Mouse (Mus musculus): Measurements from ENCODE around the gene Grifin. TPM values are rescaled to one million over a fixed set of nuclear protein-coding genes. Genes with fewer than 3 reads are reported as not detected.
A peak's percentile ranks its signal among the peaks of the same experiment; 100 is the strongest.

The Grifin gene
- polyA plus RNA-seq (2012; rRNA removed): not detected in 2 replicates

GRCm38 (mm10) chr5:140564896-140565295 lies at the start of gene Grifin:
TSS of gene Grifin (minus strand) at chr5:140565071.
- WGBS: 92% methylated on average over 4 of the region's 4 CpGs
- TF ChIP-seq POLR2A (IDR thresholded peaks at IDR 0.05; ENCODE audit: borderline replicate concordance, extremely low read depth, low read depth, low read length): no peak
- TF ChIP-seq CTCF (IDR thresholded peaks at IDR 0.05; ENCODE audit: insufficient read depth, low read length): no peak
- no peak within 1 kb of the TSS for H3K4me3 ChIP-seq (replicated peaks; ENCODE audit: extremely low read depth, low read depth, low read length)
- H3K4me1 ChIP-seq (ENCODE audit: control insufficient read depth, insufficient read depth, low read length): peaks cover 7% of the 10 kb centered on the region; the same call in 1 of the 2 replicates
- no peak for DNase-seq

GRCm38 (mm10) chr5:140614141-140614540 lies 49.3 kb upstream of the Grifin start:
- no peak overlapping the region for H3K4me3 ChIP-seq (replicated peaks; ENCODE audit: extremely low read depth, low read depth, low read length)

GRCm38 (mm10) chr5:140612191-140612590 lies 47.3 kb upstream of the Grifin start:
- 67% methylated on average over 18 of the region's 18 CpGs for WGBS
- no peak for DNase-seq
- TF ChIP-seq CTCF (IDR thresholded peaks at IDR 0.05; ENCODE audit: insufficient read depth, low read length) (no peak), POLR2A (IDR thresholded peaks at IDR 0.05; ENCODE audit: borderline replicate concordance, extremely low read depth, low read depth, low read length) (no peak)
- Histone ChIP-seq H3K4me1 (ENCODE audit: control insufficient read depth, insufficient read depth, low read length) (peaks cover 9% of the 10 kb centered on the region), H3K4me3 (replicated peaks; ENCODE audit: extremely low read depth, low read depth, low read length) (no peak overlapping the region)

More at GRCm38 (mm10) chr5:140614141-140614540, 49.3 kb upstream of the Grifin start:
- peaks cover 11% of the 10 kb centered on the region for H3K4me1 ChIP-seq (ENCODE audit: control insufficient read depth, insufficient read depth, low read length)
- DNase-seq: no peak
- TF ChIP-seq POLR2A (IDR thresholded peaks at IDR 0.05; ENCODE audit: borderline replicate concordance, extremely low read depth, low read depth, low read length) (no peak), CTCF (IDR thresholded peaks at IDR 0.05; ENCODE audit: insufficient read depth, low read length) (no peak)
- WGBS: 94% methylated on average over 10 of the region's 10 CpGs

GRCm38 (mm10) chr5:140611611-140612185 lies 46.8 kb upstream of the Grifin start:
- DNase-seq: no peak
- WGBS: 27% methylated on average over 15 of the region's 15 CpGs
- H3K4me1 ChIP-seq (ENCODE audit: control insufficient read depth, insufficient read depth, low read length): peaks cover 10% of the 10 kb centered on the region
- no peak for TF ChIP-seq POLR2A (IDR thresholded peaks at IDR 0.05; ENCODE audit: borderline replicate concordance, extremely low read depth, low read depth, low read length)
- no peak for TF ChIP-seq CTCF (IDR thresholded peaks at IDR 0.05; ENCODE audit: insufficient read depth, low read length)
- H3K4me3 ChIP-seq (replicated peaks; ENCODE audit: extremely low read depth, low read depth, low read length): peak overlapping the region; percentile 12

GRCm38 (mm10) chr5:140611021-140611583 lies 46.2 kb upstream of the Grifin start:
- TF ChIP-seq CTCF (IDR thresholded peaks at IDR 0.05; ENCODE audit: insufficient read depth, low read length) (no peak), POLR2A (IDR thresholded peaks at IDR 0.05; ENCODE audit: borderline replicate concordance, extremely low read depth, low read depth, low read length) (peak; percentile 21; the same call in 1 of the 2 replicates)
- peaks cover 14% of the 10 kb centered on the region for H3K4me1 ChIP-seq (ENCODE audit: control insufficient read depth, insufficient read depth, low read length)
- peak overlapping the region; percentile 61 for H3K4me3 ChIP-seq (replicated peaks; ENCODE audit: extremely low read depth, low read depth, low read length)
- 5% methylated on average over 21 of the region's 21 CpGs for WGBS
- peak; percentile 79 for DNase-seq

- Histone ChIP-seq H3K4me3 (replicated peaks; ENCODE audit: extremely low read depth, low read depth, low read length) (peak overlapping the region; percentile 66), H3K4me1 (ENCODE audit: control insufficient read depth, insufficient read depth, low read length) (peaks cover 14% of the 10 kb centered on the region)
- 2% methylated on average over 30 of the region's 30 CpGs for WGBS
- TF ChIP-seq POLR2A (IDR thresholded peaks at IDR 0.05; ENCODE audit: borderline replicate concordance, extremely low read depth, low read depth, low read length) (peak; percentile 63; the same call in 1 of the 2 replicates), CTCF (IDR thresholded peaks at IDR 0.05; ENCODE audit: insufficient read depth, low read length) (no peak)
- peak; percentile 67 for DNase-seq
These were observed 45.6 kb upstream of the Grifin start for GRCm38 (mm10) chr5:140610273-140611011.

GRCm38 (mm10) chr5:140609511-140610272 lies 44.8 kb upstream of the Grifin start:
- H3K4me3 ChIP-seq (replicated peaks; ENCODE audit: extremely low read depth, low read depth, low read length): peak overlapping the region; percentile 93
- 18% methylated on average over 13 of the region's 13 CpGs for WGBS
- peaks cover 14% of the 10 kb centered on the region for H3K4me1 ChIP-seq (ENCODE audit: control insufficient read depth, insufficient read depth, low read length)
- TF ChIP-seq POLR2A (IDR thresholded peaks at IDR 0.05; ENCODE audit: borderline replicate concordance, extremely low read depth, low read depth, low read length): peak; percentile 72; the same call in 1 of the 2 replicates
- no peak for TF ChIP-seq CTCF (IDR thresholded peaks at IDR 0.05; ENCODE audit: insufficient read depth, low read length)
- peak; percentile 60 for DNase-seq

- no peak; the same call in 1 of the 2 replicates for TF ChIP-seq POLR2A (IDR thresholded peaks at IDR 0.05; ENCODE audit: borderline replicate concordance, extremely low read depth, low read depth, low read length)
- TF ChIP-seq CTCF (IDR thresholded peaks at IDR 0.05; ENCODE audit: insufficient read depth, low read length): no peak
- Histone ChIP-seq H3K4me3 (replicated peaks; ENCODE audit: extremely low read depth, low read depth, low read length) (peak overlapping the region; percentile 93), H3K4me1 (ENCODE audit: control insufficient read depth, insufficient read depth, low read length) (peaks cover 14% of the 10 kb centered on the region)
- WGBS: 6% methylated on average over 16 of the region's 16 CpGs
- peak; percentile 46 for DNase-seq
These were observed 43.8 kb upstream of the Grifin start for GRCm38 (mm10) chr5:140608634-140609015.
